Comparison of ENCODE assay signal across 21 mouse cellular contexts in the genomic region with DNA sequence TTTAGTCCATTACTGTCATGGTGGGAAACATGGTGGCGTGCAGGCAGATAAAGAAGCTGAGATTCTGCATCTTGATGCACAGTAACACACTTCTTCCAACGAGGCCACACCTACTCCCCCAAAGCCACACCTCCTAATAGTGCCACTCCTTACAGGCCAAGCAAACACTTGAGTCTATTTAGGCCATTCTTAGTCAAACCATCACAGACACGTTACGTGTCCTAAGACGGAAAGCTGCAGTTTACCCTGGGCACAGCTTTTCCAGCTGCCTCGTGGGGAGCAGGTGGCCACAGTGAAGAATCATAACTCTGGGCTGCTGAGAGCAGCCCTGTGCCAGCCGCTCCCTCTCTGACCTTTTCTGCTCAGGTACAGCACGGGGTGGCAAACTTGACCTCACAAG. TPM values are rescaled to one million over a fixed set of nuclear protein-coding genes. Genes with fewer than 3 reads are reported as not detected.
"Had no signal": no experiment of that assay in that cellular context is flagged by ENCODE, and none has a peak within 500 bp of the region (broad histone marks: within the 10 kb centered on the region; RNA-seq: fewer than 3 reads in every experiment).

No protein-coding gene starts in this region.

- ATAC-seq: intestine, embryonic 15.5 days; liver, postnatal 0 days; midbrain, embryonic 13.5 days; midbrain, embryonic 16.5 days had no signal

- H3K27me3 ChIP-seq: intestine, embryonic 15.5 days; kidney, embryonic 15.5 days had no signal

- DNase-seq: kidney, adult 11 months; kidney, adult 8-10 months; kidney, postnatal 10 days; kidney, postnatal 36 days; layer of hippocampus, postnatal 36 days; right cerebral cortex, adult 18-20 months; right cerebral cortex, postnatal 14 days; right cerebral cortex, postnatal 4 days; thymus, postnatal 25 days had no signal

- H3K4me2 ChIP-seq: intestine, embryonic 15.5 days; kidney, embryonic 15.5 days; midbrain, embryonic 13.5 days; neural tube, embryonic 13.5 days had no signal

- H3K9me3 ChIP-seq: intestine, embryonic 15.5 days; kidney, embryonic 15.5 days; megakaryocyte, embryonic 14.5 days; midbrain, embryonic 10.5 days; midbrain, embryonic 13.5 days; neural tube, embryonic 13.5 days had no signal

- H3K27ac ChIP-seq: intestine, embryonic 15.5 days; kidney, embryonic 15.5 days; left cerebral cortex, adult 2 months; liver, embryonic 14.5 days; midbrain, embryonic 10.5 days; midbrain, embryonic 13.5 days; neural tube, embryonic 13.5 days; stomach, postnatal 0 days had no signal

- H3K9ac ChIP-seq: intestine, embryonic 15.5 days; kidney, embryonic 15.5 days; liver, embryonic 14.5 days; liver, postnatal 0 days; midbrain, embryonic 13.5 days; neural tube, embryonic 13.5 days had no signal

- H3K4me3 ChIP-seq: intestine, embryonic 15.5 days; kidney, embryonic 15.5 days; left cerebral cortex, adult 2 months; midbrain, embryonic 10.5 days; midbrain, embryonic 13.5 days; myocyte; neural tube, embryonic 13.5 days had no signal

RNA-seq across cellular contexts. Expression of gene Osgin1, which starts 25.6 kb away (rescaled TPM):
- polyA plus RNA-seq: neural tube, embryonic 13.5 days had no signal

RNA-seq across cellular contexts. Expression of gene Necab2, which starts 38.2 kb away (rescaled TPM):
- polyA plus RNA-seq: liver, postnatal 0 days; myocyte had no signal
